Mouse (Mus musculus): ENCODE results near the gene Usp30. TPM values are rescaled to one million over a fixed set of nuclear protein-coding genes. Genes with fewer than 3 reads are reported as not detected.

Gene Usp30
- polyA plus RNA-seq, 1 experiment from 2014 or later, result 9.3 TPM

GRCm38 (mm10) chr5:114138277-114139164 is 73.3 kb downstream of the Usp30 start:
- Histone ChIP-seq H3K27me3 (replicated peaks; ENCODE audit: control insufficient read depth, insufficient read depth, low read length) (no peaks in the 10 kb centered on the region), H3K9me3 (ENCODE audit: control insufficient read depth, low read length) (no peaks in the 10 kb centered on the region), H3K4me2 (ENCODE audit: low read depth, low read length) (peak overlapping the region; percentile 38), H3K27ac (ENCODE audit: low read length) (peak overlapping the region; percentile 90), H3K4me3 (ENCODE audit: low read length) (no peak overlapping the region), H3K9ac (ENCODE audit: low read depth, low read length) (peak overlapping the region; percentile 20; the same call in 1 of the 2 replicates), H3K36me3 (ENCODE audit: control insufficient read depth, insufficient read depth, low read length) (no peaks in the 10 kb centered on the region), H3K4me1 (ENCODE audit: control insufficient read depth, insufficient read depth, low read length) (peaks cover 34% of the 10 kb centered on the region)
- WGBS, result 47% methylated on average over 21 of the region's 21 CpGs
- ATAC-seq, result peak; percentile 78

- H3K9me3 ChIP-seq (ENCODE audit: control insufficient read depth, low read length), result no peaks in the 10 kb centered on the region
- WGBS, result 28% methylated on average over 9 of the region's 9 CpGs
- H3K4me2 ChIP-seq (ENCODE audit: low read depth, low read length), result peak overlapping the region; percentile 38; the same call in 1 of the 2 replicates
- 0 out of 2 replicates have a peak overlapping the region, but pooled peaks have one; percentile 20 for H3K9ac ChIP-seq (ENCODE audit: low read depth, low read length)
- peaks cover 32% of the 10 kb centered on the region for H3K4me1 ChIP-seq (ENCODE audit: control insufficient read depth, insufficient read depth, low read length)
- H3K4me3 ChIP-seq (ENCODE audit: low read length), result no peak overlapping the region
- H3K27ac ChIP-seq (ENCODE audit: low read length), result peak overlapping the region; percentile 90
- no peaks in the 10 kb centered on the region for H3K27me3 ChIP-seq (replicated peaks; ENCODE audit: control insufficient read depth, insufficient read depth, low read length)
- ATAC-seq, result peak; percentile 82
- H3K36me3 ChIP-seq (ENCODE audit: control insufficient read depth, insufficient read depth, low read length), result no peaks in the 10 kb centered on the region
Observed at GRCm38 (mm10) chr5:114139175-114139574, 73.9 kb downstream of the Usp30 start.

GRCm38 (mm10) chr5:114146028-114146888 is 81.0 kb downstream of the Usp30 start, which contains the start of gene Acacb:
TSS of gene Acacb (plus strand) at chr5:114146535.
- Histone ChIP-seq H3K9ac (ENCODE audit: low read depth, low read length) (peak within 1 kb of the TSS; percentile 33), H3K9me3 (ENCODE audit: control insufficient read depth, low read length) (no peaks in the 10 kb centered on the region), H3K4me2 (ENCODE audit: low read depth, low read length) (no peak within 1 kb of the TSS; the same call in 1 of the 2 replicates), H3K4me1 (ENCODE audit: control insufficient read depth, insufficient read depth, low read length) (peaks cover 22% of the 10 kb centered on the region), H3K27me3 (replicated peaks; ENCODE audit: control insufficient read depth, insufficient read depth, low read length) (no peaks in the 10 kb centered on the region), H3K27ac (ENCODE audit: low read length) (peak within 1 kb of the TSS; percentile 14; the same call in 1 of the 2 replicates), H3K36me3 (ENCODE audit: control insufficient read depth, insufficient read depth, low read length) (no peaks in the 10 kb centered on the region), H3K4me3 (ENCODE audit: low read length) (no peak within 1 kb of the TSS)
- ATAC-seq, result peak; percentile 56
- WGBS, result 31% methylated on average over 19 of the region's 19 CpGs

GRCm38 (mm10) chr5:114147043-114147972 is 82.0 kb downstream of the Usp30 start:
- 0 out of 2 replicates have a peak, but pooled peaks have one; percentile 35 for ATAC-seq

GRCm38 (mm10) chr5:114152359-114153092 is 87.3 kb downstream of the Usp30 start:
- Histone ChIP-seq H3K9me3 (ENCODE audit: control insufficient read depth, low read length) (no peaks in the 10 kb centered on the region), H3K27ac (ENCODE audit: low read length) (no peak overlapping the region), H3K27me3 (replicated peaks; ENCODE audit: control insufficient read depth, insufficient read depth, low read length) (no peaks in the 10 kb centered on the region), H3K4me3 (ENCODE audit: low read length) (no peak overlapping the region), H3K4me2 (ENCODE audit: low read depth, low read length) (no peak overlapping the region), H3K36me3 (ENCODE audit: control insufficient read depth, insufficient read depth, low read length) (no peaks in the 10 kb centered on the region), H3K9ac (ENCODE audit: low read depth, low read length) (no peak overlapping the region), H3K4me1 (ENCODE audit: control insufficient read depth, insufficient read depth, low read length) (no peaks in the 10 kb centered on the region)
- ATAC-seq, result no peak
- 77% methylated on average over 12 of the region's 12 CpGs for WGBS

More at GRCm38 (mm10) chr5:114147043-114147972, 82.0 kb downstream of the Usp30 start:
- 0 out of 2 replicates have a peak overlapping the region, but pooled peaks have one; percentile 5 for H3K27ac ChIP-seq (ENCODE audit: low read length)
- H3K4me1 ChIP-seq (ENCODE audit: control insufficient read depth, insufficient read depth, low read length), result peaks cover 22% of the 10 kb centered on the region
- no peak overlapping the region for H3K9ac ChIP-seq (ENCODE audit: low read depth, low read length)
- no peak overlapping the region for H3K4me2 ChIP-seq (ENCODE audit: low read depth, low read length)
- H3K4me3 ChIP-seq (ENCODE audit: low read length), result no peak overlapping the region
- H3K9me3 ChIP-seq (ENCODE audit: control insufficient read depth, low read length), result no peaks in the 10 kb centered on the region
- WGBS, result 75% methylated on average over 14 of the region's 14 CpGs
- no peaks in the 10 kb centered on the region for H3K36me3 ChIP-seq (ENCODE audit: control insufficient read depth, insufficient read depth, low read length)
- no peaks in the 10 kb centered on the region for H3K27me3 ChIP-seq (replicated peaks; ENCODE audit: control insufficient read depth, insufficient read depth, low read length)

GRCm38 (mm10) chr5:114153490-114153889 is 88.2 kb downstream of the Usp30 start:
- WGBS, result 9% methylated on average over 12 of the region's 12 CpGs
- H3K4me1 ChIP-seq (ENCODE audit: control insufficient read depth, insufficient read depth, low read length), result no peaks in the 10 kb centered on the region
- peak overlapping the region; percentile 40; the same call in 1 of the 2 replicates for H3K4me2 ChIP-seq (ENCODE audit: low read depth, low read length)
- ATAC-seq, result 0 out of 2 replicates have a peak, but pooled peaks have one; percentile 18
- peak overlapping the region; percentile 33 for H3K4me3 ChIP-seq (ENCODE audit: low read length)
- no peaks in the 10 kb centered on the region for H3K36me3 ChIP-seq (ENCODE audit: control insufficient read depth, insufficient read depth, low read length)
- H3K27ac ChIP-seq (ENCODE audit: low read length), result no peak overlapping the region
- no peaks in the 10 kb centered on the region for H3K27me3 ChIP-seq (replicated peaks; ENCODE audit: control insufficient read depth, insufficient read depth, low read length)
- no peak overlapping the region for H3K9ac ChIP-seq (ENCODE audit: low read depth, low read length)
- no peaks in the 10 kb centered on the region for H3K9me3 ChIP-seq (ENCODE audit: control insufficient read depth, low read length)

GRCm38 (mm10) chr5:114154765-114155164 is 89.5 kb downstream of the Usp30 start:
- WGBS, result 81% methylated on average over 5 of the region's 5 CpGs
- Histone ChIP-seq H3K27me3 (replicated peaks; ENCODE audit: control insufficient read depth, insufficient read depth, low read length) (no peaks in the 10 kb centered on the region), H3K36me3 (ENCODE audit: control insufficient read depth, insufficient read depth, low read length) (no peaks in the 10 kb centered on the region), H3K4me2 (ENCODE audit: low read depth, low read length) (no peak overlapping the region), H3K4me3 (ENCODE audit: low read length) (no peak overlapping the region), H3K27ac (ENCODE audit: low read length) (no peak overlapping the region), H3K4me1 (ENCODE audit: control insufficient read depth, insufficient read depth, low read length) (no peaks in the 10 kb centered on the region), H3K9me3 (ENCODE audit: control insufficient read depth, low read length) (no peaks in the 10 kb centered on the region), H3K9ac (ENCODE audit: low read depth, low read length) (no peak overlapping the region)
- no peak for ATAC-seq
